In genomic region chr17:32235534-32236191, GRCm38 (mm10) we compare ENCODE assay signal across 9 mouse cellular contexts. TPM values are rescaled to one million over a fixed set of nuclear protein-coding genes. Genes with fewer than 3 reads are reported as not detected.
DNase-seq lines count a peak whose midpoint lies in the region; ATAC-seq lines count a peak whose summit lies in the region.
"Had no signal": no experiment of that assay in that cellular context is flagged by ENCODE, and none has a peak within 500 bp of the region (broad histone marks: within the 10 kb centered on the region; RNA-seq: fewer than 3 reads in every experiment).

No protein-coding gene starts in this region.

- WGBS in kidney, embryonic 16.5 days: 56% methylated on average over 5 of the region's 5 CpGs
- 59% methylated on average over 5 of the region's 5 CpGs for WGBS in heart, embryonic 14.5 days
- WGBS in lung, embryonic 15.5 days: 52% methylated on average over 5 of the region's 5 CpGs

- no peak overlapping the region for H3K4me2 ChIP-seq in kidney, embryonic 16.5 days (replicated peaks; ENCODE audit: low read depth, low read length)
- no peak overlapping the region for H3K4me2 ChIP-seq in heart, embryonic 14.5 days (ENCODE audit: low read length)
- H3K4me2 ChIP-seq in lung, embryonic 15.5 days: no peak overlapping the region

- no peak overlapping the region for H3K9ac ChIP-seq in kidney, embryonic 16.5 days (replicated peaks; ENCODE audit: low read length)
- no peak overlapping the region for H3K9ac ChIP-seq in heart, embryonic 14.5 days (ENCODE audit: low read length)
- H3K9ac ChIP-seq in lung, embryonic 15.5 days: no peak overlapping the region

- no peaks in the 10 kb centered on the region for H3K27me3 ChIP-seq in kidney, embryonic 16.5 days (ENCODE audit: insufficient read depth, low read length)
- no peaks in the 10 kb centered on the region for H3K27me3 ChIP-seq in heart, embryonic 14.5 days (ENCODE audit: control insufficient read depth, insufficient read depth, low read length)
- no peaks in the 10 kb centered on the region for H3K27me3 ChIP-seq in lung, embryonic 15.5 days
- H3K27me3 ChIP-seq: CH12.LX had no signal

- no peak overlapping the region for H3K4me3 ChIP-seq in kidney, embryonic 16.5 days (ENCODE audit: low read length)
- H3K4me3 ChIP-seq in heart, embryonic 14.5 days (ENCODE audit: control insufficient read depth in 1 of 2, insufficient read depth in 1 of 2, low read depth in 1 of 2, low read length in 2 of 2): no peak overlapping the region
- no peak overlapping the region for H3K4me3 ChIP-seq in lung, embryonic 15.5 days

- H3K9me3 ChIP-seq in kidney, embryonic 16.5 days (ENCODE audit: low read length): no peaks in the 10 kb centered on the region
- H3K9me3 ChIP-seq in heart, embryonic 14.5 days (ENCODE audit: control insufficient read depth, low read length): no peaks in the 10 kb centered on the region
- H3K9me3 ChIP-seq in lung, embryonic 15.5 days: no peaks in the 10 kb centered on the region

- H3K4me1 ChIP-seq in kidney, embryonic 16.5 days (ENCODE audit: insufficient read depth, low read length): no peaks in the 10 kb centered on the region
- peaks cover 2 to 35% of the 10 kb centered on the region in 2 experiments; a peak in 3 of 4 replicates for H3K4me1 ChIP-seq in heart, embryonic 14.5 days (ENCODE audit: control insufficient read depth in 2 of 2, insufficient read depth in 2 of 2, low read length in 2 of 2)
- H3K4me1 ChIP-seq in lung, embryonic 15.5 days: peaks cover 12% of the 10 kb centered on the region

- no peak overlapping the region for H3K27ac ChIP-seq in kidney, embryonic 16.5 days (ENCODE audit: low read length)
- H3K27ac ChIP-seq in heart, embryonic 14.5 days (replicated peaks in 1 of 2; ENCODE audit: control insufficient read depth in 1 of 2, insufficient read depth in 1 of 2, low read depth in 2 of 2, low read length in 2 of 2): peak overlapping the region; percentile 28 to 67; a peak in 3 of 4 replicates
- H3K27ac ChIP-seq in lung, embryonic 15.5 days: peak overlapping the region; percentile 69; the same call in 1 of the 2 replicates

- peak; percentile 24 for DNase-seq in kidney, adult 11 months
- DNase-seq in fibroblast of lung, adult 2 months (ENCODE audit: low read depth): peak; percentile 67
- peak; percentile 40 to 41 for DNase-seq in kidney, postnatal 25 days
- DNase-seq in right cerebral cortex, adult 2 months (ENCODE audit: low spot score in 2 of 2): peak; percentile 46 to 63
- no peak for DNase-seq in spleen, adult 18-20 months

- no peak for ATAC-seq in kidney, embryonic 16.5 days (ENCODE audit: low FRiP score, low TSS enrichment)
- no peak; the same call in 1 of the 2 replicates for ATAC-seq in heart, embryonic 14.5 days (ENCODE audit: insufficient number of reproducible peaks, insufficient read depth, low FRiP score, low read depth)
- ATAC-seq in lung, embryonic 15.5 days (ENCODE audit: borderline replicate concordance, extremely low read depth, low FRiP score, low TSS enrichment): peak; percentile 52; the same call in 1 of the 2 replicates

- 0 out of 2 replicates have a peak, but pooled peaks cover 9% of the 10 kb centered on the region for H3K36me3 ChIP-seq in kidney, embryonic 16.5 days (ENCODE audit: insufficient read depth, low read length)
- 0 out of 2 replicates have a peak, but pooled peaks cover 4% of the 10 kb centered on the region for H3K36me3 ChIP-seq in heart, embryonic 14.5 days (ENCODE audit: control insufficient read depth, insufficient read depth, low read length)
- H3K36me3 ChIP-seq in lung, embryonic 15.5 days: no peaks in the 10 kb centered on the region

RNA-seq across cellular contexts. Expression of gene Ephx3, which starts 46.3 kb away (rescaled TPM):
- 0.19 and 0.37 TPM in 2 replicates for polyA plus RNA-seq in kidney, embryonic 16.5 days (2015; fragmentation: Nextera tagmentation; extraction: Ambion mirVana)
- 0.30 and 0.32 TPM in 2 replicates for polyA plus RNA-seq in heart, embryonic 14.5 days (2014; fragmentation: Nextera tagmentation; extraction: Ambion mirVana)
- polyA plus RNA-seq in lung, embryonic 15.5 days (2015; fragmentation: Nextera tagmentation; extraction: Ambion mirVana): 0.11 TPM in 2 replicates

RNA-seq across cellular contexts. Expression of gene Brd4, which starts 48.9 kb away (rescaled TPM):
- polyA plus RNA-seq in kidney, embryonic 16.5 days (2015; fragmentation: Nextera tagmentation; extraction: Ambion mirVana): 84.5 and 99.3 TPM in 2 replicates
- polyA plus RNA-seq in heart, embryonic 14.5 days (2014; fragmentation: Nextera tagmentation; extraction: Ambion mirVana): 54.7 and 57.0 TPM in 2 replicates
- polyA plus RNA-seq in lung, embryonic 15.5 days (2015; fragmentation: Nextera tagmentation; extraction: Ambion mirVana): 75.4 and 80.0 TPM in 2 replicates

Comparison
In these comparisons a context has a peak if more than half of its experiments do, and no peak if none do; other contexts are left out.
1. DNase-seq: peak in kidney, adult 11 months (single experiment), fibroblast of lung, adult 2 months (single experiment), kidney, postnatal 25 days (2 of 2) and right cerebral cortex, adult 2 months (2 of 2); none in spleen, adult 18-20 months (0 of 2).